23 mouse cellular contexts compared by ENCODE assay signal in the genomic region with DNA sequence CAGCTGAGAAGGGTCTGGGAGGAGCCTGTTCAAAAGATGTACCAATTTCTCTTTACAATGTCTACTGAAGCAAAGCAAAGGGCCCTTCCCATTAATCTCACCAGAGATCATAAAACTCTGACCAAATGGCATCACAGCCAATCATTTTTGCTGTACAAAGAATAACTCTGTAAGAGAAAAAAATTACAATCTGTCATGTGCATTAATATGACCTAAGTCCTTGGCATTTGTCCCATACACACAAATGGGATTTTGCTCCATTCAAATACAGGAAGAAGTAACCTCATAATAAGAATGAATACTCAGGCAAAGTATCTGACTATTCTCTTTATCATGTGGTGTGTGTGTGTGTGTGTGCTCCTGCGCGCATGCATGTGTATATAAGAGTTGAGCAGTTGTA.
A peak's percentile ranks its signal among the peaks of the same experiment; 100 is the strongest.
DNase-seq lines count a peak whose midpoint lies in the region; ATAC-seq and TF ChIP-seq lines count a peak whose summit lies in the region.
"Had no signal": no experiment of that assay in that cellular context is flagged by ENCODE, and none has a peak within 500 bp of the region (broad histone marks: within the 10 kb centered on the region; RNA-seq: fewer than 3 reads in every experiment).

No protein-coding gene starts in this region.

- H3K27ac ChIP-seq in embryonic facial prominence, embryonic 14.5 days (replicated peaks; ENCODE audit: low read depth, low read length): no peak overlapping the region
- no peak overlapping the region for H3K27ac ChIP-seq in embryonic facial prominence, embryonic 10.5 days (replicated peaks)
- no peak overlapping the region for H3K27ac ChIP-seq in kidney, postnatal 0 days
- no peak overlapping the region for H3K27ac ChIP-seq in lung, postnatal 0 days (ENCODE audit: low read length)
- H3K27ac ChIP-seq: embryonic facial prominence, embryonic 13.5 days; forebrain, embryonic 12.5 days; heart, embryonic 15.5 days; hindbrain, embryonic 10.5 days; hindbrain, embryonic 14.5 days had no signal

- H3K4me2 ChIP-seq in embryonic facial prominence, embryonic 14.5 days (ENCODE audit: low read depth, low read length): no peak overlapping the region
- H3K4me2 ChIP-seq in kidney, postnatal 0 days (ENCODE audit: low read length): no peak overlapping the region
- H3K4me2 ChIP-seq in lung, postnatal 0 days (replicated peaks; ENCODE audit: low read depth, low read length): no peak overlapping the region
- H3K4me2 ChIP-seq: embryonic facial prominence, embryonic 13.5 days; forebrain, embryonic 12.5 days; heart, embryonic 15.5 days; hindbrain, embryonic 14.5 days had no signal

- H3K27me3 ChIP-seq in embryonic facial prominence, embryonic 14.5 days (replicated peaks; ENCODE audit: control insufficient read depth, insufficient read depth, low read length): no peaks in the 10 kb centered on the region
- no peaks in the 10 kb centered on the region for H3K27me3 ChIP-seq in embryonic facial prominence, embryonic 10.5 days (replicated peaks; ENCODE audit: low read depth, poor library complexity, severe bottlenecking)
- H3K27me3 ChIP-seq in kidney, postnatal 0 days (ENCODE audit: insufficient read depth, low read length): no peaks in the 10 kb centered on the region
- no peaks in the 10 kb centered on the region for H3K27me3 ChIP-seq in lung, postnatal 0 days (replicated peaks; ENCODE audit: insufficient read depth, low read length)
- H3K27me3 ChIP-seq: embryonic facial prominence, embryonic 13.5 days; forebrain, embryonic 12.5 days; heart, embryonic 15.5 days had no signal

- H3K9ac ChIP-seq in embryonic facial prominence, embryonic 14.5 days (ENCODE audit: low read depth, low read length): no peak overlapping the region
- H3K9ac ChIP-seq in kidney, postnatal 0 days (ENCODE audit: low read depth, low read length): no peak overlapping the region
- no peak overlapping the region for H3K9ac ChIP-seq in lung, postnatal 0 days (replicated peaks; ENCODE audit: low read depth)
- H3K9ac ChIP-seq: embryonic facial prominence, embryonic 13.5 days; forebrain, embryonic 12.5 days; heart, embryonic 15.5 days; hindbrain, embryonic 14.5 days had no signal

- no peak for TF ChIP-seq EP300 in lung, postnatal 0 days (IDR thresholded peaks at IDR 0.05)

- TF ChIP-seq CTCF in kidney, postnatal 0 days (IDR thresholded peaks at IDR 0.05; ENCODE audit: low read depth): no peak
- TF ChIP-seq CTCF in lung, postnatal 0 days (IDR thresholded peaks at IDR 0.05): no peak

- no peak overlapping the region for H3K4me3 ChIP-seq in embryonic facial prominence, embryonic 14.5 days (ENCODE audit: low read depth, low read length)
- H3K4me3 ChIP-seq in embryonic facial prominence, embryonic 10.5 days: no peak overlapping the region
- H3K4me3 ChIP-seq in kidney, postnatal 0 days (replicated peaks; ENCODE audit: low read depth, low read length): no peak overlapping the region
- H3K4me3 ChIP-seq in lung, postnatal 0 days (ENCODE audit: low read depth, low read length): no peak overlapping the region
- H3K4me3 ChIP-seq: embryonic facial prominence, embryonic 13.5 days; erythroblast, embryonic 14.5 days; forebrain, embryonic 12.5 days; heart, embryonic 15.5 days; hindbrain, embryonic 10.5 days had no signal

- peak; percentile 59 for DNase-seq in embryonic facial prominence, embryonic 14.5 days (ENCODE audit: low spot score)
- DNase-seq in embryonic facial prominence, embryonic 10.5 days (ENCODE audit: low spot score): no peak
- peak; percentile 56 for DNase-seq in kidney, postnatal 0 days (ENCODE audit: low spot score)
- DNase-seq in kidney, adult 18-20 months: no peak
- peak; percentile 18 for DNase-seq in lung, postnatal 0 days (ENCODE audit: low spot score)
- DNase-seq in lung, postnatal 36 days: no peak
- DNase-seq in adrenal gland, adult (ENCODE audit: inconsistent age in 2 of 2, low spot score in 1 of 2): no peak
- DNase-seq: adrenal gland, postnatal 14 days; B cell, adult 2 months; cerebellum, adult 11-12 months; cerebellum, adult 9-10 months; cerebellum, postnatal 25 days; gastrocnemius, postnatal 10 days; heart, postnatal 14 days had no signal

- H3K36me3 ChIP-seq in embryonic facial prominence, embryonic 14.5 days (ENCODE audit: control insufficient read depth, insufficient read depth, low read length): no peaks in the 10 kb centered on the region
- H3K36me3 ChIP-seq in embryonic facial prominence, embryonic 10.5 days (replicated peaks): no peaks in the 10 kb centered on the region
- H3K36me3 ChIP-seq in kidney, postnatal 0 days (ENCODE audit: insufficient read depth, low read length): no peaks in the 10 kb centered on the region
- no peaks in the 10 kb centered on the region for H3K36me3 ChIP-seq in lung, postnatal 0 days (ENCODE audit: insufficient read depth, low read length)
- H3K36me3 ChIP-seq: embryonic facial prominence, embryonic 13.5 days; forebrain, embryonic 12.5 days; G1E; heart, embryonic 15.5 days; hindbrain, embryonic 10.5 days had no signal

- ATAC-seq in embryonic facial prominence, embryonic 14.5 days (ENCODE audit: low read depth): no peak
- ATAC-seq in kidney, postnatal 0 days (replicated peaks; ENCODE audit: low FRiP score, low read depth): no peak
- ATAC-seq in lung, postnatal 0 days: no peak
- ATAC-seq: CD4-positive, CD25-positive, alpha-beta regulatory T cell, adult 4 months; forebrain, embryonic 16.5 days had no signal

- no peaks in the 10 kb centered on the region for H3K9me3 ChIP-seq in embryonic facial prominence, embryonic 14.5 days (ENCODE audit: control insufficient read depth, low read length)
- no peaks in the 10 kb centered on the region for H3K9me3 ChIP-seq in embryonic facial prominence, embryonic 10.5 days
- H3K9me3 ChIP-seq in kidney, postnatal 0 days (replicated peaks; ENCODE audit: low read length): no peaks in the 10 kb centered on the region
- H3K9me3 ChIP-seq in lung, postnatal 0 days (ENCODE audit: low read length): no peaks in the 10 kb centered on the region
- H3K9me3 ChIP-seq: embryonic facial prominence, embryonic 13.5 days; forebrain, embryonic 12.5 days; G1E; heart, embryonic 15.5 days; hindbrain, embryonic 10.5 days had no signal

- no peaks in the 10 kb centered on the region for H3K4me1 ChIP-seq in embryonic facial prominence, embryonic 14.5 days (ENCODE audit: control insufficient read depth, insufficient read depth, low read length)
- no peaks in the 10 kb centered on the region for H3K4me1 ChIP-seq in embryonic facial prominence, embryonic 10.5 days
- no peaks in the 10 kb centered on the region for H3K4me1 ChIP-seq in kidney, postnatal 0 days (replicated peaks; ENCODE audit: insufficient read depth, low read length)
- no peaks in the 10 kb centered on the region for H3K4me1 ChIP-seq in lung, postnatal 0 days (ENCODE audit: insufficient read depth, low read depth, low read length)
- H3K4me1 ChIP-seq: embryonic facial prominence, embryonic 13.5 days had no signal

- WGBS in embryonic facial prominence, embryonic 14.5 days: 79% methylated on average over 2 of the region's 2 CpGs
- 97% methylated on average over 2 of the region's 2 CpGs for WGBS in embryonic facial prominence, embryonic 10.5 days
- 79% methylated on average over 2 of the region's 2 CpGs for whole genome bisulfite sequencing in kidney, postnatal 0 days
- WGBS in lung, postnatal 0 days: 54% methylated on average over 2 of the region's 2 CpGs

Comparison
In these comparisons a context has a peak if more than half of its experiments do, and no peak if none do; other contexts are left out.
1. DNase-seq: peak in embryonic facial prominence, embryonic 14.5 days (single experiment), kidney, postnatal 0 days (single experiment) and lung, postnatal 0 days (single experiment); none in embryonic facial prominence, embryonic 10.5 days (single experiment), kidney, adult 18-20 months (single experiment), lung, postnatal 36 days (single experiment) and adrenal gland, adult (0 of 2).